In the genomic region with DNA sequence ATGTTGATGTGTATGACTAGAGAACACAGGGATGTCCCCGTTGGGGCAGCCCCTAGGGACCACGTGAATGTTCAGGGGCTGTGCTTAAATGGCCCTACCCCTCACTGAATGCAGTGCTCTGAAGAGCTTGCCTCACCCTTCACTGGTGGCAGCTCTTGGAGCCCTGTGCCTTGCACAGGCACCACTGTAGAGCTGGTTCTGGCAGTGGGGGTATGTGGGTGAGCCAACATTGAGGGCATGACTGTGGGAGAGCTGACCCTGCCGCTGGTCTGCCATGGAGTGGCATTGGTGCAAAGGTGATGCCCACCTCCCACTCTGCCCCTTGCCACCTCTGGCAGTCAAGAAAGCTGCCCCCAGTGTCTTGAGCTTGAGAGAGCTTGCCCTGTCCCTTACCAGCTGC, we compare ENCODE assay signal across 20 mouse cellular contexts.
"Had no signal": no experiment of that assay in that cellular context is flagged by ENCODE, and none has a peak within 500 bp of the region (broad histone marks: within the 10 kb centered on the region; RNA-seq: fewer than 3 reads in every experiment).

No protein-coding gene starts in this region.

- H3K36me3 ChIP-seq: limb, embryonic 15.5 days; liver, embryonic 12.5 days; liver, embryonic 15.5 days; midbrain, embryonic 12.5 days; neural tube, embryonic 13.5 days; stomach, embryonic 15.5 days had no signal

- H3K4me1 ChIP-seq: limb, embryonic 15.5 days; liver, embryonic 12.5 days; liver, embryonic 15.5 days; midbrain, embryonic 12.5 days; neural tube, embryonic 13.5 days; stomach, embryonic 15.5 days had no signal

- H3K27me3 ChIP-seq: limb, embryonic 15.5 days; liver, embryonic 12.5 days; liver, embryonic 15.5 days; midbrain, embryonic 12.5 days; neural tube, embryonic 13.5 days; stomach, embryonic 15.5 days had no signal

- ATAC-seq: intestine, postnatal 0 days; liver, embryonic 12.5 days had no signal

- DNase-seq: kidney, adult 2 months; kidney, postnatal 25 days; layer of hippocampus, adult 9-11 months; lung, adult 2 months; lung, postnatal 14 days; lung, postnatal 4 days; retina, postnatal 1 day; right cerebral cortex, postnatal 25 days; spleen, adult 18-20 months; thymus, postnatal 25 days had no signal

- H3K9ac ChIP-seq: limb, embryonic 15.5 days; liver, embryonic 12.5 days; liver, embryonic 15.5 days; midbrain, embryonic 12.5 days; neural tube, embryonic 13.5 days; stomach, embryonic 15.5 days had no signal

- H3K9me3 ChIP-seq: limb, embryonic 15.5 days; liver, embryonic 12.5 days; liver, embryonic 15.5 days; midbrain, embryonic 12.5 days; neural tube, embryonic 13.5 days; stomach, embryonic 15.5 days had no signal

- H3K27ac ChIP-seq: kidney, postnatal 0 days; layer of hippocampus, adult 2 months; limb, embryonic 15.5 days; liver, embryonic 12.5 days; liver, embryonic 15.5 days; midbrain, embryonic 12.5 days; neural tube, embryonic 13.5 days; stomach, embryonic 15.5 days had no signal

- H3K4me3 ChIP-seq: layer of hippocampus, adult 2 months; limb, embryonic 15.5 days; liver, embryonic 12.5 days; liver, embryonic 15.5 days; midbrain, embryonic 12.5 days; myocyte; neural tube, embryonic 13.5 days; stomach, embryonic 15.5 days had no signal

- H3K4me2 ChIP-seq: limb, embryonic 15.5 days; liver, embryonic 12.5 days; liver, embryonic 15.5 days; midbrain, embryonic 12.5 days; neural tube, embryonic 13.5 days; stomach, embryonic 15.5 days had no signal
